Mouse (Mus musculus) embryonic fibroblast, embryonic 13.5 days (primary cell): ENCODE measurements around the gene Tmem206.

Experiments
- CTCF ChIP-seq: IDR thresholded peaks from 2 replicates; pipeline ENCODE4 v1.5.1; 2011; ENCODE audit warnings: mild to moderate bottlenecking, control low read depth, low read length, moderate library complexity, borderline replicate concordance; ENCODE audit not compliant: insufficient read depth
- POLR2A ChIP-seq: IDR thresholded peaks from 2 replicates; pipeline ENCODE4 v1.6.1; 2011; ENCODE audit warnings: low read depth, mild to moderate bottlenecking, control low read depth, low read length, moderate library complexity

- no peak for TF ChIP-seq POLR2A
- no peak for TF ChIP-seq CTCF
Measured at GRCm38 (mm10) chr1:191324733-191325590, 750 bp upstream of the Tmem206 start.
